Mouse (Mus musculus): ENCODE data around the gene Creb3l2.

DNA sequence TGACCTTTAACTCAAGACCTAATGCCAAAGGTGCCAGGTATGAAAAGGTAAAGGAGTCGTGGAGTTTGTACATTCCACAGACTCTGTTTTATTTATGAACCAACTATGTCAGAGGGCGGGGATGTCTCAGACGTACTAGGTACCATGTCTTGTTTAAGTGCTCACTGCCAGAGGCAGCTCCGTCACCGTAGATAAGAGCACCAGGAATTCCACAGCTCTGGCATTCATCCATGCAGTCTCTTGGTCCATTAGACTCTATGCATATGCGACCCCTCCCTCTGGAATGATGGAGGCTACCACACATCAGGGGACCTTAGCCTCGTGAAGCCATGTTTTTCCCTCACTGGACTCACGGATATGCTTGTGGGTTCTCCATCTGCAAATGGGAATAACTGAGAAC lies 53.0 kb downstream of the Creb3l2 start:
- TF ChIP-seq CTCF (IDR thresholded peaks at IDR 0.05; ENCODE audit: insufficient read depth, low read length) (no peak), POLR2A (IDR thresholded peaks at IDR 0.05; ENCODE audit: borderline replicate concordance, extremely low read depth, low read depth, low read length) (no peak)
